In the genomic region with DNA sequence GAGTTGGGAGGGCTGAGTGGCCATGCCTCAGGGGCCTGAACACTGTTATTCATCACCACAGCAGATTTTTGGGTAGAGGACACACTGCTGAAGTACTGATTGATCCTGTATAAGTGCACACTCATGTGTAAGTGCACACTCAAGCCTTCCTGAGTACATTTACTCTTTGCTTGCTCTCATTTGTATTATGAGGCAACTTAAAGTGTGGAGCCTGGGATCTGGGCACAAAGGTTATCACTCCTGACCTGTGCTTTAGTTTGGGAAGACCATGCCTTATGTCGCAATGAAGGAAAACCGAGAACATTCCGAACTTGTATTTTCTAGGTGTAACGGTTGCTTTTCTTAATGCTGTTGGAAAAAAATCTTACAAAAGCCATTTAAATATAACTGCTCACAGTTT, we compare ENCODE assay signal across 18 mouse cellular contexts.
"Had no signal": no experiment of that assay in that cellular context is flagged by ENCODE, and none has a peak within 500 bp of the region (broad histone marks: within the 10 kb centered on the region; RNA-seq: fewer than 3 reads in every experiment).

No protein-coding gene starts in this region.

- H3K27me3 ChIP-seq: liver, embryonic 13.5 days; liver, embryonic 15.5 days; midbrain, embryonic 12.5 days; neural tube, embryonic 13.5 days; neural tube, embryonic 15.5 days had no signal

- H3K9me3 ChIP-seq: liver, embryonic 13.5 days; liver, embryonic 15.5 days; midbrain, embryonic 10.5 days; midbrain, embryonic 12.5 days; neural tube, embryonic 13.5 days; neural tube, embryonic 15.5 days had no signal

- H3K9ac ChIP-seq: liver, embryonic 13.5 days; liver, embryonic 15.5 days; lung, embryonic 14.5 days; midbrain, embryonic 12.5 days; neural tube, embryonic 13.5 days; neural tube, embryonic 15.5 days had no signal

- H3K27ac ChIP-seq: liver, embryonic 13.5 days; liver, embryonic 15.5 days; midbrain, embryonic 10.5 days; midbrain, embryonic 12.5 days; neural tube, embryonic 13.5 days; neural tube, embryonic 15.5 days had no signal

- H3K36me3 ChIP-seq: liver, embryonic 13.5 days; liver, embryonic 15.5 days; midbrain, embryonic 10.5 days; midbrain, embryonic 12.5 days; neural tube, embryonic 13.5 days; neural tube, embryonic 15.5 days had no signal

- H3K4me2 ChIP-seq: liver, embryonic 13.5 days; liver, embryonic 15.5 days; lung, embryonic 14.5 days; midbrain, embryonic 12.5 days; neural tube, embryonic 13.5 days; neural tube, embryonic 15.5 days had no signal

- ATAC-seq: midbrain, embryonic 16.5 days had no signal

- H3K4me1 ChIP-seq: liver, embryonic 13.5 days; liver, embryonic 15.5 days; midbrain, embryonic 10.5 days; midbrain, embryonic 12.5 days; neural tube, embryonic 13.5 days; neural tube, embryonic 15.5 days had no signal

- DNase-seq: liver, embryonic 13.5 days; lung, embryonic 14.5 days; midbrain, embryonic 14.5 days; retina, postnatal 1 day; right cerebral cortex, adult 18-20 months; right cerebral cortex, postnatal 25 days; right cerebral cortex, postnatal 4 days; spleen, adult 18-20 months; thymus, adult 18-20 months; thymus, postnatal 14 days; thymus, postnatal 36 days had no signal

- H3K4me3 ChIP-seq: liver, embryonic 13.5 days; liver, embryonic 15.5 days; midbrain, embryonic 10.5 days; midbrain, embryonic 12.5 days; myocyte; neural tube, embryonic 13.5 days; neural tube, embryonic 15.5 days had no signal
